Mouse (Mus musculus) small intestine, adult 2 months (tissue): Measurements from ENCODE around the gene Ccl8.

ENCODE experiments used
- CTCF ChIP-seq: fragments of 200-500 bp; IDR thresholded peaks from 2 replicates; pipeline ENCODE4 v1.5.1; 2012; ENCODE audit warnings: low read depth, mild to moderate bottlenecking, control low read depth, inconsistent platforms, low read length, moderate library complexity, mixed read lengths; ENCODE audit not compliant: insufficient replicate concordance, insufficient read length; ENCODE audit errors: extremely low read depth
- POLR2A ChIP-seq: fragments of 200-500 bp; IDR thresholded peaks from 2 replicates; pipeline ENCODE4 v1.6.1; 2012; ENCODE audit warnings: low read depth, mild to moderate bottlenecking, control low read depth, inconsistent platforms, low read length, moderate library complexity

DNA sequence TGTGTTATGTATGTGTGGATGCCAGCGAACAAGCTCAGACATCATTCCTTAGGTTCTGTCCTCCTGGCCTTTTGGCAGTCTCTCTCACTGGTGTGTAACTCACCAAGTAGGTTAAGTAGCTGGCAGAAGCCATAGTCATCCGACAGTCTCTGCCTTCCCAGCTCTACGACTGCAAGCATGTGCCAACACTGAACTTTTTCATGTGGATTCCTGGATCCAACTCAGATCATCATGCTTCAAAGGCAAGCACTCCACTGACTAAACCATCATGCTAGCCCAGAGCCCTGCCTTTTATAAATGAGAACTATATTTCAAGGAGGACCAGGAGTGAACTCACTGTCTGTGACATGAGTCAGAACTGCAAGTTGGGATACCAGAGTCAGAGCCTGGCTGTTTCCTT lies 41.3 kb upstream of the Ccl8 start:
- TF ChIP-seq POLR2A (no peak), CTCF (no peak)
